Mouse (Mus musculus): ENCODE measurements around the gene Cd300a.

DNA sequence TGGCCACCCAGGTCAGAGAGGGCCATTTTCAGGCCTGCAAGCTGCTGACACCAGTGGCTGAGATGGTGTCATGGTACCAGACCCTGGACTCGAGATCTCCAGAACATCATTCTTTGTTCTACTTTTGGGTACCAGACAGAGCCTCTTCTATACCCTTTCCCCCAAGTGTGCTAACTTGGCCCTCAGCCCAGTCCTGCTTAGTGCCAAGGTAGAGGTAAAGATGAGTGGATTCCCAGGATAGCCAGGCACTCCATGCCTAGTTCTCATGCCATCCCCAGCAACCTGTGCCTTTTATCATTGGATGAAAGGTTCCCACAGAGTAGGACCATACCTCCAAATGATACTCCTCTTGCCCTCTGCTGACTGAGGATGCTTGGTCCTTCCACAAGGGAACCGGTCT is 18.3 kb upstream of the Cd300a start:
- TF ChIP-seq CTCF (IDR thresholded peaks at IDR 0.05) (no peak), EP300 (IDR thresholded peaks at IDR 0.05) (no peak)

Measured in lung, postnatal 0 days (tissue).